Mouse (Mus musculus) midbrain, embryonic 16.5 days (tissue): ENCODE data around the gene Meis3. TPM values are rescaled to one million over a fixed set of nuclear protein-coding genes. Genes with fewer than 3 reads are reported as not detected.

Experiments used
- ATAC-seq: fragments of 200-750 bp; cut with Nextera tagmentation; 2 replicates; pipeline ENCODE4 v1.8.0; 2017; ENCODE audit warnings: moderate TSS enrichment
- H3K27ac ChIP-seq: fragments of 300-500 bp; sonication (generic); 2 replicates; pipeline ENCODE4 v1.5.1; 2014; ENCODE audit warnings: mild to moderate bottlenecking, low read length, mixed read lengths
- H3K27me3 ChIP-seq: fragments of 300-500 bp; sonication (generic); 2 replicates; pipeline ENCODE4 v1.6.1; 2014; ENCODE audit warnings: low read depth, low read length, mixed read lengths; ENCODE audit not compliant: control insufficient read depth, insufficient read depth
- H3K36me3 ChIP-seq: fragments of 300-500 bp; sonication (generic); 2 replicates; pipeline ENCODE4 v1.6.1; 2014; ENCODE audit warnings: mild to moderate bottlenecking, low read length, moderate library complexity, mixed read lengths; ENCODE audit not compliant: control insufficient read depth, insufficient read depth
- H3K4me1 ChIP-seq: fragments of 300-500 bp; sonication (generic); 2 replicates; pipeline ENCODE4 v1.6.1; 2014; ENCODE audit warnings: mild to moderate bottlenecking, low read length, mixed read lengths; ENCODE audit not compliant: control insufficient read depth, insufficient read depth
- H3K4me2 ChIP-seq: fragments of 300-500 bp; sonication (generic); 2 replicates; pipeline ENCODE4 v1.6.1; 2014; ENCODE audit warnings: mild to moderate bottlenecking, low read length, mixed read lengths
- H3K4me3 ChIP-seq: fragments of 300-500 bp; sonication (generic); 2 replicates; pipeline ENCODE4 v1.5.1; 2014; ENCODE audit warnings: low read depth, mild to moderate bottlenecking, low read length, moderate library complexity, mixed read lengths
- H3K9ac ChIP-seq: fragments of 300-500 bp; sonication (generic); 2 replicates; pipeline ENCODE4 v1.6.1; 2014; ENCODE audit warnings: low read depth, low read length, mixed read lengths
- H3K9me3 ChIP-seq: fragments of 300-500 bp; sonication (generic); replicated peaks from 2 replicates; pipeline ENCODE4 v1.6.1; 2014; ENCODE audit warnings: mild to moderate bottlenecking, low read length, mixed read lengths; ENCODE audit not compliant: control insufficient read depth, poor library complexity, severe bottlenecking
- WGBS: fragments of 180-500 bp; shearing (Covaris S2); extraction: QIAGEN DNeasy Blood & Tissue Kit; methylation state at CpG from one replicate; pipeline ENCODE4 v1.1.7; 2014; 5-methylcytosine and 5-hydroxymethylcytosine counted together
- polyA plus RNA-seq: library from polyadenylated mRNA; unstranded; fragments of >200 nt; fragmentation: Nextera tagmentation; extraction: Ambion mirVana; gene quantifications from 2 replicates; pipeline ENCODE4 v1.2.1, GENCODE M21; 2015

The Meis3 gene
- polyA plus RNA-seq, 1 experiment from 2014 or later: 143 TPM

DNA sequence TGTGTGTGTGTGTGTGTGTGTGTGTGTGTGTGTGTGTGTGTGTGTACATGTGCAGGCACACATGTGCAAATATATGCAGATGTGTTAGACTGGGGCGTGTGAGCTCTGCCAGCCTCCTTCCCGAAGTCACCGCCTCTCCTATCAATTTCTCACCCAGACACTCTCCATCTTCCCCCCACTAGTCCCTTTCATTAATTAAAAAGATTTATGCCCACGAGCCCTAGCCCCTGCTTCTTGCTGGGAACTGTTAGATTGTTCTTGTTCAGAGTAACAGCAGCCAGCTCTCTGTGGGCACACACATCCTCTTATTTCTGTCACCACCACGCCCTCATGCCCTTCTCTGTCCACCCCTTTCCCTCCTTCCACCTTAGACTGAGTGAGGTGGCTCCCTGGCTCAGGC is 1.7 kb upstream of the Meis3 start:
- WGBS: 43% methylated on average over 5 of the region's 5 CpGs
- ATAC-seq: no peak
- Histone ChIP-seq H3K4me1 (peaks cover 35% of the 10 kb centered on the region), H3K9ac (no peak overlapping the region; the same call in 1 of the 2 replicates), H3K9me3 (0 out of 2 replicates have a peak, but pooled peaks cover 3% of the 10 kb centered on the region), H3K27me3 (no peaks in the 10 kb centered on the region), H3K4me2 (no peak overlapping the region; the same call in 1 of the 2 replicates), H3K36me3 (peaks cover 5% of the 10 kb centered on the region), H3K27ac (no peak overlapping the region), H3K4me3 (no peak overlapping the region)

DNA sequence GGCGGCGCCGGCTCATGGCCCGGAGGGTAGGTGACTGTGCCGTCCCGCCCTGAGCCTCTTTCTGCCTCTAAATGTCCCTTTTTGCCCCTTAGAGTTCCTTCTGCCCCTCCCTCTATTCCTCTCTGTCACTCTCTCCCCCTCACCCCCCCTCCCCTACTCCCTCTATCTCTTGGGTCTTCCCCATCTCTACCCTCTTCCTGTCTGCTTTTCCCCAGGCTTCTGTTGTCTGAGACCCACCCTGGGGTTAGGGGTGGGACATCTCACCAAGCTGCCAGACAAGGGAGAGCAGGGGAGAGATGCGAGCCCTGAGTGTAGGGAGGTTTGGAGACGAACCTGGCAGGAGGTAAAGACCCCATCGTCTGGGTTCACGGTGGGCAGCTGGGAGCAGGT is 647 bp downstream of the Meis3 start:
- peak overlapping the region; percentile 89 for H3K4me3 ChIP-seq
- peak overlapping the region; percentile 86 for H3K27ac ChIP-seq
- WGBS: 0% methylated on average over 10 of the region's 10 CpGs
- peak overlapping the region; percentile 96 for H3K9ac ChIP-seq
- no peaks in the 10 kb centered on the region for H3K9me3 ChIP-seq
- peaks cover 27% of the 10 kb centered on the region for H3K36me3 ChIP-seq
- ATAC-seq: peak; percentile 43
- H3K27me3 ChIP-seq: no peaks in the 10 kb centered on the region
- H3K4me1 ChIP-seq: peaks cover 35% of the 10 kb centered on the region
- peak overlapping the region; percentile 88 for H3K4me2 ChIP-seq

DNA sequence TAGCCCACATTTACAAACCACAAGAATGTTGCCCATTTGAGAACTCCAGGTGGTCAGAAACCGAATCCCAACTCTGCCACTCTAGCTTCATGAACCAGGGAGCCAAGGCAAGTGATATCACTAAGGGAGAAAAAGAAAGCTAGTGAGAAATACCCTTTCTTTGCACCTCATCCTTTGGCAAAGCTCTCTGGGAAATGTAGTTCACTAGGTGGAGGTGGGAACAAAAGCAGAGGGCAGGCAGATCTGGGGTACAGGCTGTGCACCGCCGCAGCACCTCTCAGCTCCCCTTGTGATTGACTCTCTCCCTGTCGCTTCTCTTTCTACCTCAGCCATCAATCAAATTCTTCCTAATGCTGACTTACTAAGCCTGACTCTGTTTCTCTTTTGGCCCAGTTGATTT is 3.2 kb downstream of the Meis3 start:
- no peaks in the 10 kb centered on the region for H3K9me3 ChIP-seq
- no peak overlapping the region for H3K9ac ChIP-seq
- no peak for ATAC-seq
- WGBS: 82% methylated on average over 4 of the region's 4 CpGs
- H3K27ac ChIP-seq: no peak overlapping the region
- no peak overlapping the region for H3K4me3 ChIP-seq
- no peak overlapping the region for H3K4me2 ChIP-seq
- peaks cover 33% of the 10 kb centered on the region for H3K36me3 ChIP-seq
- peaks cover 25% of the 10 kb centered on the region for H3K4me1 ChIP-seq
- H3K27me3 ChIP-seq: no peaks in the 10 kb centered on the region

DNA sequence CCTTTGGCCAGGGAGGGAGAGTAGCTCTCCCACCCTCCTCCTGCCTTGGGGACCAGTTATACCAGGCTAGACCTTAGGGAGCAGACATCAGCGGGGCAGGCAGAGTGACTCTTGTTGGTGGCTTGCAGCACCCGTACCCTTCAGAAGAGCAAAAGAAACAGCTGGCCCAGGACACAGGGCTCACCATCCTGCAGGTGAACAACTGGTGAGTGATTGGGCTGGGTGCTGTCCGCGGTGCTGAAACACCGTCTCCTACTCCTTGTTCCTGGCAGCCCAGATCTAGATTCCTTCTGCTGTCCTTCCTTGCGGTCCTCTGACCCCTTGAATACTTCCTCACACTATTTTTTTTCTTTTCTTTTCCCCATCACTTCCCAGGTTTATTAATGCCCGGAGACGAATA is 8.8 kb downstream of the Meis3 start:
- Histone ChIP-seq H3K9me3 (no peaks in the 10 kb centered on the region), H3K36me3 (peaks cover 42% of the 10 kb centered on the region), H3K9ac (no peak overlapping the region), H3K4me2 (no peak overlapping the region), H3K27ac (no peak overlapping the region), H3K4me3 (no peak overlapping the region), H3K4me1 (no peaks in the 10 kb centered on the region), H3K27me3 (no peaks in the 10 kb centered on the region)
- ATAC-seq: no peak
- 30% methylated on average over 8 of the region's 8 CpGs for WGBS

DNA sequence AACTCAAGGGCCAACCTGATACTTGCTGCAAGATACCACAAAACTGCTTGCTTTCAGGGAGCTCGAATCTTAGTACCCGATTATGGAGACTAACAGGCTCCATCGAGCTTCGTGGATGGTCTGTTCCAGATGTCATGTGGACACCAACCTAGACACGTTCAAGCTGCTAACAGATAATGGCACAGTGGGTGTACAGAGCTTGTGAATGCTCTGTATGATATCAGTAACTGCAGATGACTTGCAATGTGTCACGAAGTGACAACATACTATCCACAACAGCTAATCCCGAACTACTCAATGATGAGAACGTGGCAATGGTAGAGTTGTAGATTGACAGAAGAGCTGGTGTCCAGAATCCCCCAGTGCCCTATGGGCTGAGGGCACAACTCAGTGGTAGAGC is 12.6 kb downstream of the Meis3 start:
- WGBS: 82% methylated on average over 8 of the region's 8 CpGs
- no peak overlapping the region for H3K27ac ChIP-seq
- H3K27me3 ChIP-seq: no peaks in the 10 kb centered on the region
- no peaks in the 10 kb centered on the region for H3K4me1 ChIP-seq
- H3K4me3 ChIP-seq: no peak overlapping the region
- H3K4me2 ChIP-seq: no peak overlapping the region
- ATAC-seq: no peak
- H3K9ac ChIP-seq: no peak overlapping the region
- H3K36me3 ChIP-seq: peaks cover 21% of the 10 kb centered on the region
- no peaks in the 10 kb centered on the region for H3K9me3 ChIP-seq

DNA sequence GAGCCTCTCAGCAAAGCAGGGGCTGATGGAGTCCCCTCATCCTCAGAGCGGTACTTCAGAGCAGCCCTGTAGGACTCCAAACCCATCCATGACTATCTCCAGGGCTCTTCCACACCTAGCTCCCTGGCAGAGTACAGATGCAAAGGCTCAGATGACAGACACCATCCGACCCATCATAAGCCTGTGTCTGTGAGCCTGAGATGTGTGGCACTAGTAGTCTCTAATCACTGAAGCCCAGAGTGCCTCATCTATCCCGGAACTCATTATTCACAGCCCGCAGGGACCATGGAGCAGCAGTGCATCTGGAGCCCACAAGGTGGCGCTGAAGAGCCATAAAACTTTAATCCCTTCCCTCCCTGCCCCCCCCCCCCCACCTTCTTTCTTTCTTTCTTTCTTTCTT is 17.4 kb downstream of the Meis3 start:
- 18% methylated on average over 5 of the region's 5 CpGs for WGBS

DNA sequence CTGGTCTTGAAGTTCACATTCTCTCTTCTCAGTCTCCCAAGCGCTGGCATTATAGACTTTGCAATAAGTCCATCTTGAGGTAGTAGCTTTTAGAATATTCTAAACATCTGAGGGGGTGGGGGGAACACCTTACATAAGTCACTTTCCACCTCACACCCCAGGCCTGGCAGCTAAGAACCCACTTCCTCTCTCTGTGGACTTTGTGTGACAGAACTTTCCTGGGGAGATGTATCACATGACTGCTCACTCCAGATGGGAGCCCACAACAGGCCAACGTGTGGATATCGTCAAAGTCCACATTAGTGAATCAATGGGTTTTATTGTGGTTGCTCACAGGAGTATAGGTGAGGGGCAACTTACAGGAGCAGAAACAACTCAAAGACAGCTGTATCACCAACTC is 18.8 kb downstream of the Meis3 start:
- Histone ChIP-seq H3K36me3 (peaks cover 7% of the 10 kb centered on the region; the same call in 1 of the 2 replicates), H3K27ac (no peak overlapping the region), H3K4me1 (no peaks in the 10 kb centered on the region), H3K4me3 (no peak overlapping the region), H3K4me2 (no peak overlapping the region), H3K27me3 (no peaks in the 10 kb centered on the region), H3K9ac (no peak overlapping the region), H3K9me3 (no peaks in the 10 kb centered on the region)
- no peak for ATAC-seq
- 64% methylated on average over 3 of the region's 3 CpGs for WGBS

More for the DNA sequence above, 17.4 kb downstream of the Meis3 start:
- H3K36me3 ChIP-seq: peaks cover 2% of the 10 kb centered on the region; the same call in 1 of the 2 replicates
- H3K4me1 ChIP-seq: no peaks in the 10 kb centered on the region
- peak; percentile 67 for ATAC-seq
- H3K4me2 ChIP-seq: no peak overlapping the region
- H3K9me3 ChIP-seq: no peaks in the 10 kb centered on the region
- H3K9ac ChIP-seq: 0 out of 2 replicates have a peak overlapping the region, but pooled peaks have one; percentile 30
- no peak overlapping the region for H3K4me3 ChIP-seq
- H3K27me3 ChIP-seq: no peaks in the 10 kb centered on the region
- H3K27ac ChIP-seq: no peak overlapping the region

DNA sequence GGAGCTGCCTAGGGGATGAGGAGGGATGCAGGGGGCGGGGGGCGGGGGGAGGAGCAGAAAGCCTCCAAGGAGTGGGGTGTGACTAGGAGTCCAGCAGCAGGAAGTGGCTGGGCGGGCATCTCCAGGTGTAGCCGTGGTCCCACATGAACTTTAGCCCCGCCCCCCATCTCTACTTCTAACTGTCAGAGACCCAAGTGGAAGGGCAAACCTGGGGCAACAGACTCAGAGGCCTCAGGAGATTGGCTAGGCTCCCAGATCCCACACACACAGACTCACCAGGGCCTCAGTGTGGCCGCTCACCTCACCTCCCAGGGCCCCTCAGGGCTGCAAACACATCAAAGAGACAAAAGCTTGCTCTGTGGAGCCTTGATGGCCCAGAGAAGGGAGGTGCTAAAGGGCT is 21.7 kb downstream of the Meis3 start:
- Histone ChIP-seq H3K4me3 (no peak overlapping the region), H3K9me3 (no peaks in the 10 kb centered on the region), H3K9ac (no peak overlapping the region), H3K27ac (no peak overlapping the region), H3K4me1 (no peaks in the 10 kb centered on the region), H3K36me3 (peaks cover 19% of the 10 kb centered on the region), H3K4me2 (no peak overlapping the region), H3K27me3 (no peaks in the 10 kb centered on the region)
- WGBS: 70% methylated on average over 5 of the region's 6 CpGs
- no peak for ATAC-seq

DNA sequence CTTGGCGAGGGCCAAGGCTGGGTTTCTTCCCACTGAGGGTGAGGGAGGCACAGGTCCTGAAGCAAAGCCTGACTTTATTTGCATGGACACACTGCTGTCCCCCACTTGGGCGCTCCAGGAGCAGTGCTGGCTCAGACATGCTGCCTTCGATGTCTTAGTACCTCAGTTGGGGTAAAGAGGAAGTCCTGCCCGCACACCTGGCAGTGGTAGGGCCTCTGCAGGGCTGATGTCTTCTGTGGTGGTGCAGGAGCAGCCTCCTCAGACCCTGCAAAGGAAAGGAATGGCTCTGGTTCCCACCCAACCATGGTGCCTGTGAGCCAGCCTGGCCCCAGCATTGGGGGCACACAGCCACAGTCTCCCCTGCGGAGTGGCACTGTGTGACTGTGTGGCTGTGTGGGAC is 22.3 kb downstream of the Meis3 start:
- no peaks in the 10 kb centered on the region for H3K27me3 ChIP-seq
- 89% methylated on average over 5 of the region's 5 CpGs for WGBS
- no peak overlapping the region for H3K27ac ChIP-seq
- H3K4me3 ChIP-seq: no peak overlapping the region
- peaks cover 22% of the 10 kb centered on the region for H3K36me3 ChIP-seq
- H3K9me3 ChIP-seq: no peaks in the 10 kb centered on the region
- H3K4me1 ChIP-seq: no peaks in the 10 kb centered on the region
- ATAC-seq: no peak
- H3K9ac ChIP-seq: no peak overlapping the region
- no peak overlapping the region for H3K4me2 ChIP-seq
